Mouse (Mus musculus) neutrophil, adult 5-6 weeks (primary cell): ENCODE measurements around the gene Zcchc9. TPM values are rescaled to one million over a fixed set of nuclear protein-coding genes. Genes with fewer than 3 reads are reported as not detected.
"Not testable (repeated sequence)": the region's sequence is repeated elsewhere in the genome, so short reads cannot be mapped to it uniquely, and the experiment has no call there.

Experiments used
- ATAC-seq: fragments of 151-379, 151-347 bp; 2 replicates; pipeline ENCODE4 v1.8.0; 2017; ENCODE audit warnings: mild to moderate bottlenecking, moderate TSS enrichment; ENCODE audit not compliant: insufficient number of reproducible peaks, poor library complexity, low FRiP score, severe bottlenecking; ENCODE audit errors: extremely low read depth
- total RNA-seq: library from RNA; stranded (forward); fragments of 200-1000 nt; gene quantifications from 2 replicates; pipeline ENCODE4 v1.2.3, GENCODE M21; 2017

Zcchc9 gene
- total RNA-seq, 1 experiment from 2014 or later: 42.8 TPM

DNA sequence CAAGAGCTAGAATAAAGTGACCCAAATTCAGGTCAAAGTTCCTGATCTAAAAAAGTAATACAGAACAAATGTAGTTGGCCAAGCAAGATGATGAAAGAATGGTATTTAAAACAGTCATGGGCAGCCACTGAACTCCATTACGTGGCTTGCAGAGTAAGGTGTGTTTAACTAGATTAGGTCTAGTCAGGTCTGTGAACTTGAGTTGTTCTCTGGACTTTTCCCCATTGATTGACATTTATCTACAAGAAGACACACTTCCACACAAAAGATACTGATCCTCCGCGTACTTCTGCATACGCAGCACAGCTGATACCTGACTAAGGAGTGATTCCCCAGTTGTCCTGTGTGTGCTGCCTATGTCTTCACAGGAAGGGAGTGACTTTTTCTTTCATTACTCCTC is 41.9 kb downstream of the Zcchc9 start:
- no peak for ATAC-seq

DNA sequence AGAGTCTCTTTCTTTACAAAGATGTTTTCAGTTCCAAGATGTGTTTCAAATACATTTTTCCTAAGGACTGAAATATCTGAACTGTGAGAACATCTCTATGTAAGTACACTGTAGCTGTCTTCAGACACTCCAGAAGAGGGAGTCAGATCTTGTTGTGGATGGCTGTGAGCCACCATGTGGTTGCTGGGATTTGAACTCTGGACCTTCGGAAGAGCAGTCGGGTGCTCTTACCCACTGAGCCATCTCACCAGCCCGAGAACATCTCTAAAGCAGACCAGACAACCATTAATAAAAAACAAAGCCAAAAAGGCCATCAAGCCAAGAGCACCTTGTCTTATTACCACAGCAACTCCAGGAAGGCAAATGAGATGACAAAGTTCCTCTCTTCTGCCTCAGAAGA is 43.9 kb downstream of the Zcchc9 start:
- ATAC-seq: not testable (repeated sequence)

DNA sequence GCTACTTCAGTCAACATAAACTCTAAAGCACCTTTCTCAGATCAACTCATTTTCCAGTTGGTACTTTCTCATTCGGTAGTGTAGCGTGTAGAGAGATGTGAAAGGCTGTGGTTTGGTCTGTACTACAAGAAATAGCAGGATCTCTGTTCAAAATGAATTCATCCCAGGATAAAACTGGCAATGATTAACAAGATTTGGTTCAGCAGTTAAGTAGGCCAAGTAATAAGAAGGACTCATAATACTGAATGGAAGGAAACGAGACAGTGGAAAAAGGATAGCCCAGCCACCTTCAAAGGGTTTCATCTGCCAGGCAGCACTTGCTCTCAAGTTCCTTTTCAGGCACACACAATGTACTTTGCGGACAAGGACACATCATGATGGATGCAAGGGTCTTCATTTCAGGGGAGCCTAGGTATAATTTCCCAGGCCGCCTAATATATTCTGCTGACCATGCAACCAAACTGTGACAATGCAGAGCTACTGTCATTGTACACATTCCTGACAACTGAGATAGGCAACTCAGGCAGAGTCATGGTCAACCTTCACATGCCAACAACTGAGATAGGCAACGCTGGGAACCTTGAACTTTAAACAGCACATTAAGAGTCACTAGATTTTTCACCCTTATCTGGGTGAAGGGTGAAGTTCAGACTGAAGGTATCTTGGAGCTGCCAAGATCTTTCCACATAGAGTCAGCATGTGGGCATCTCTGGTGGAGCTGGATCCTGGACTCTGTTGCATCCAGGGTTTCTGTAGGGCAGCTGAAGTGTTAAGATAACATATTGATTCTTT is 45.7 kb downstream of the Zcchc9 start:
- ATAC-seq: no peak

DNA sequence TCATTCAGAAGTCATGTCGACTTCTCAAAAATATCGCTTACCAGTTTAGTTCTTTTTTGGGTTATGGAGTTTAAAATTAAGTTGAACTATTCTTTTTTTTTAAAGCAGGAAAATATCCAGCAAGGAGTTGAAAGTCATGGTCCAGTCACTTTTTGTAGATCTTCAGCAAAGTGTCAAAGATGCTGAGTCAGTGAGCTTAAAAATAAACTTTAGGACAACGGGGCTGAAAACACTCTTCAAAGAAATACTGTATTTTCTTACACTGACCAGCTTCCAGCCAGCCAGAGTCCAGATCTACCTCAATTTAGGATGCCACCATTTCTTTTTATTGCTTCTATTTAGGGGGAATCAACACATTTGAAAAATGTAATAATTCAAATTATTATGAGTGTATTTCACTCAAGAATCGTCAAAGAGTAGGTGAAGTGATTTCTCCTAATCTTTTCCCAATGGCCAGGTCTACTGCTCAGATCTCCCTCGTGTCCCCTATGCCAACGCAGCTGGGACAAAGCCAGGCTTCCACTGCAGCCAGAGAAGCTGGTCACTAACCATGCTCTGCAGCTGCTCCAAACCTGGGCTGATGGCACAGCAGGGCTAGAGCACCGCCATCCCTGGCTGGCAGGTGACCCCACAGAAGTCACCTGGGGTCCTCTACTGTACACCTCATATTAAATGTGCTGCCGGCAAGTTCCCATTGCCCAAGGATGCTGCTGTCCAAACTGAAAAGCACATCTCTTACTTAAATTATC is 47.0 kb downstream of the Zcchc9 start:
- no peak for ATAC-seq

DNA sequence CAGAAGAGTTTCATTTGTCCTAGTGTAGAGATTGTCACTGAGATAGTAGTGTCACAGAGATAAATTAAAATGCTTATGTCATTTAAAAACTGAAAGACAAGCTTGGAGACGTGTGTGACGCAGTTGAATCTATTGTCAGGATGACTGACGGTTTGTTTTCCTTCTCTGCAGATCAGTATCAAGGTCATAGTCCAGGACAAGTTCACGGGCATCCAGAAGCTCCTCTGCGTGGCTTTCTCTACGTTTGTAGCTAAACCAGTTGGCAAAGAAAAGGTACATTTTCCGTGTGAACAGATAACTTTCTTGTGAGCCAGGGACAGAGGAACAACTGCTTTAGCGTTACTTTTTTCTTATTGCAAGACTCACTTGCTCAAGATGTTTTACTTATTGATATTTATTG is 47.7 kb downstream of the Zcchc9 start:
- no peak for ATAC-seq

DNA sequence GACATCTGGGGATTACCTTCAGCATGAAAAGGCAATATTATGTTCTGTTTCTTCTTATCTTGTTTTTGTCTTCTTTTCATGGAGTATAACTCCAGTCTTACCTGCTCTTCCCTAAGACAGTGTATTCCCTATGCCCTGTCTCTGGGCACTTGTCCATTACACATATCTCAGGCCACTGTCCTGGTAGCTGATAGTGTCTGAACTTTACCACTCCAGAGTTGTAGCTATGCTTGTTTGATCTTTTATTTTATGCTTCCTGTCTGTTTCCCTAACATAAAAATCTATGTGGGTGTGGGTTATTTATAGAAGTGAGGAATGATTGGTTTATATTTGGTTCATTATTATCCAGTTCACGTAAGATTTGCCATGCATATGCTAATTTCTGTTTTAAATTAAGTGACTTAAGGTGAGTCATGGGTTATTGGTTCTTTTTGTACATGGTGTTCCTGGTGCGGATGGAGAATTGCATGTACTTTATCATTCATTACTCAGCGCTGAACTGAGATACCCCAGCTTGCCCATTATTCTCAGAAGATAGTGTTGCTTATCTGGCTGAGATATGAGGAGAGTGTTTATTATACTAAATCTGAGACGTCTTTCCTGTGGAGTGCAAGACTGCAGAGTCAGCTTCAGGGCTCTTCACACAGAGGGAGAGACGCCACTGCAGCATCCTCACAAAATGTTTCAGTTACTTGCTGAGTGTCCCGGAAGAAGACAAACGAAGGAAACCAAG is 49.0 kb downstream of the Zcchc9 start:
- ATAC-seq: no peak

DNA sequence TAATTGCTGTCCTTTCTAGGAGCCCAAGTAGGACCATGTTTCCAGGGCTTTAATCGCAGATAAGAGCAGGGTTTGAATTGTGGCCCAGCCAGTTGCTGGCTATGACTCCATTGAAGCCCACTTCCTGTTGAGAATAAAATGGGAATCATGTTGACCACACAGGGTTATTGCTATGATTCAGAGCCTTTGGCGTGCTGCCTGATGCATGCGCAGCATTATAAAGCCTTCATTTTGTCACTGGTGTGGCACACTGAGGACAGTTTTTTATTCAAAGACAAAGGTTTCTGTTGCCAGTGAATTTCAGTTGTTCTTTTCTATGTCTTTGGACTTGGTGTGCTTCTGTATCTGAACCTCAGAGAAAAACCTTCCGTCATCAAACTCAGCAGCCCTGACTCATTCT is 51.3 kb downstream of the Zcchc9 start:
- no peak for ATAC-seq

DNA sequence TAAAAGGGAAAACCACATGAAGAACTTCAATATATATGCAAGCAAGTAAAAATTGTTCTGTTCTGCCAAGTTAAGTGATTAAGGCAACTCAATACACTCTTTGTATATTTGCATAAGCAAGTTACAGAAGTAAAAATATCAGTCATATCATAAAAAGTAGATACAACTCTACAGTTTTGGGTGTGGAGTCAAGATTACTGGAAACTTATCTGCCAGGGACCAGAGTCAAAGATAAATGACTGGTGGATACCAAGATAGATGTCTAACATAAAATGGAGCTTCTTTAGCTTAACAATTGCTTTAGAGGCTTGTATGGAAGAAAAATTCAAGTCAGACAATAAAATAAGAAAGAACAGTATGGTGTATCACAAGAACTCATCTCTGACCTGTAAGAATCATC is 52.7 kb downstream of the Zcchc9 start:
- ATAC-seq: no peak

DNA sequence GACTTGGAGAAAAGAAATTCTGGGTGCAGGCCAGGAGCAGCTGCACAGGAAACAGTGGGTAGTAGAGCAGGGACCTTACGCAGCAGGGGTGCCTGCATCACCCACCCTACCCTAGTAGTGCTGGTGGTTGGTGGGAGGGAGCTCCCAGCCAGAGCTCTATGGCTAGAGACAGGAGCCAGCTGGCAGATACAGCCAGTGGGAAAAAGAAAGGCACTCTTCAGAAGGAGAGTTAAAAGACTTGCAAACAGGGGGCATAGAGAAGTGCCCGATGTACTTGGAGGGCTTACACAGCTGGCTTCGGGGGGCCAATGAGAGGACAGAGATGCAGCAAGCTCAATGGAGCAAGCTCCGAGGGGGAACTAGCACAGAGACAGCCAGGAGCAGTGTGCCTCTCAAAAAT is 53.8 kb downstream of the Zcchc9 start:
- no peak for ATAC-seq

DNA sequence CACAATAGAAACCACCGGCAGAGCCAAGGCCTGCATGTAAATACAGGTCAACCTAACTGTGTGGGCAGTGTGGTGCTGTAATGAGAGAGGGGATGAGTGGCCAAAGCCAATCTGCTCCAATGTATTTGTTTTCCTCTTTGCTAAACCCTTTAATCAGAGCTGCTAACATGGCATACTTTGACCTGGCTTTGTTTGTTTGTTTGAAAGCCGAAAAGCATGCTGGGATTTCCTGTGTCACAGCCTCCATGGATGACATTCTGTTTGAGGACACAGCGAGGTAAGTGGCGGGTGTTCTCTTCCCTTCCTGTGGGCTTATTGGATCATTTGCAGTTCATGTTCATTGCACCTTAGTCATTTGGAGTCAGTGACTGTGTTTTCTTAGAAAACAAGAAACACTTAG is 57.5 kb downstream of the Zcchc9 start:
- ATAC-seq: no peak

DNA sequence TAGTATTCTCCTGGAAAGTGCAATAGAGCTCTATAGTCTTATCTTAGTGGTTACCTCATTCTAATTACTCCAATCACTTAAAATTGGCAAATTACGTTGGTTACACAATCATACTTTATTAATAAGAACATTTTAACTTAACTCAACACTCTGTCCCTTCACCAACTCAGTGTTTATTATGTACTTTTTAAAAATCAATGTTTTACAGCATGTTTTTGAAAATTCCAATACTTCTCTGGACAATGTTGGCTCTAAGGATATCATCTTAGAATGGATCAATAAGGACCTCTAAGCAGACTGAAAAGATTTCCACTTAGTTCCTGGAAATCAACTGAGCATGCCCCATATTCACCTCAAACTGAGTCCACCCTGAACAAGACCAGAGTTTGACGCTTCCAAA is 59.1 kb downstream of the Zcchc9 start:
- ATAC-seq: no peak

Other genes with a start within 250 kb of the Zcchc9 start
- gene Acot12, start 66.2 kb downstream of the Zcchc9 start, total RNA-seq: not detected in 2 replicates
- not detected in 2 replicates for gene Ckmt2, start 69.2 kb upstream of the Zcchc9 start, total RNA-seq